Mouse (Mus musculus): ENCODE results near the gene Haus8.

DNA sequence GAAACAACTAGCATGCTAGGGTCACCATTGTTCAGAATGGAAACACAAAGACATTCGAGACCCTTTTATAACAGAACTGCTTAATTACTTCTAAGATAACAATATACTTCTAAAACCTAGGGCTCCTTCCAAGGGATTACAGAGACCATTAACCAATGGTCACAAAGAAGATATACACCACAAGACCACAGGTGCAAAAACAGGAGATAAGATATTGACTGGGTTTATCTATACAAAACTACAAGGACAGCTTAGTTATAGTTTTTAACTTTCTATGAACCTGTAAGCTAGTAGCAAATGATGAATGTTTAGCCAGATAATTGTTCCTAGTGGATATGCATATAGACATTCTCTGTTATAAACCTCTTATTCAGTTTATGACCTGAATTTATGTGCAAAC is 30.1 kb upstream of the Haus8 start:
- no peak for TF ChIP-seq EP300 (IDR thresholded peaks at IDR 0.05)
- TF ChIP-seq CTCF (IDR thresholded peaks at IDR 0.05) = no peak
